Mouse (Mus musculus): ENCODE measurements around the gene Chl1. TPM values are rescaled to one million over a fixed set of nuclear protein-coding genes. Genes with fewer than 3 reads are reported as not detected.

Gene Chl1
- polyA plus RNA-seq, 1 experiment from 2014 or later: 0.97 TPM

DNA sequence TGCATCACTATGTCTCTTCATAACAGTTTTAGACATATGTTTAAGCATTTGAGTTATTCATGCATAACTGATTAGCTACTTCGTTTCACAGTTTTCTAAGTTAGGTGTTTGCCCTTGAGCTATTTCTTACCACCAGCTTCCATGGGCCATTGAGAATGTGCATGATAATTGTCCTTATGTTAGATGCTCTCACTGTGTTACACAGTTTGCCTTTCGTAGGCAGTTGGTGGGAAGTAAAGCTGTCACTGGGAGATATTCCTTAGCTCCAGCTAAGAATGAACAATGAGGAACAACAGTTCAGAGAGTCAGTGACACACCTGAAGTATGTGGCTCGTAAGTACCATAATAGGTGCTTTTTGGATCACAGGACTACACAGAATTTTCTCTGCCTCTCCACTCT lies 35.9 kb downstream of the Chl1 start:
- Histone ChIP-seq H3K9ac (replicated peaks) (no peak overlapping the region), H3K9me3 (no peaks in the 10 kb centered on the region), H3K4me1 (replicated peaks) (no peaks in the 10 kb centered on the region), H3K4me2 (no peak overlapping the region), H3K36me3 (no peaks in the 10 kb centered on the region), H3K4me3 (replicated peaks) (no peak overlapping the region), H3K27ac (no peak overlapping the region), H3K27me3 (no peaks in the 10 kb centered on the region)
- 73% methylated on average over 3 of the region's 3 CpGs for WGBS
- ATAC-seq (ENCODE audit: insufficient number of reproducible peaks, insufficient read depth, low FRiP score, low TSS enrichment, low read depth): no peak

DNA sequence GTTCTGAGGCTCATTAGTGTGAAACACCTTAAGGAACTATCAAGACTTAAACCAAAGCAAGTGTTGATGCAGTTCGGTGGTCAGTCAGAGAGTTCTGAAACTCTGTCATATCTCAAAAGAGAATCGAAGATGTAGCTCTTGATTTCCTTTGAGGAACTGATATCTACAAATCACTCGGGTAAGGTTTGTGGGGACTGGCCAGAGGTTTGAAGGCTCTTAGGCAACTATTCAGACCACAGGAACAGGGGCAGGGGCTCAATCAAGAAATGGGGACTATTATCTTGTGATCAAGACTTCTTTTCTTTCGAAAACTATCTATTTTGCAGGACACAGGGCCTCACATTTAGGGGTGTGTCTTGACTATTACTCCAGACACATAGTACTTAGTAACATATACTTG lies 39.5 kb downstream of the Chl1 start:
- 92% methylated on average over 4 of the region's 4 CpGs for WGBS
- Histone ChIP-seq H3K4me3 (replicated peaks) (no peak overlapping the region), H3K27ac (no peak overlapping the region), H3K4me1 (replicated peaks) (no peaks in the 10 kb centered on the region), H3K9me3 (0 out of 2 replicates have a peak, but pooled peaks cover 3% of the 10 kb centered on the region), H3K36me3 (no peaks in the 10 kb centered on the region), H3K27me3 (no peaks in the 10 kb centered on the region), H3K4me2 (no peak overlapping the region), H3K9ac (replicated peaks) (no peak overlapping the region)
- ATAC-seq (ENCODE audit: insufficient number of reproducible peaks, insufficient read depth, low FRiP score, low TSS enrichment, low read depth): no peak

DNA sequence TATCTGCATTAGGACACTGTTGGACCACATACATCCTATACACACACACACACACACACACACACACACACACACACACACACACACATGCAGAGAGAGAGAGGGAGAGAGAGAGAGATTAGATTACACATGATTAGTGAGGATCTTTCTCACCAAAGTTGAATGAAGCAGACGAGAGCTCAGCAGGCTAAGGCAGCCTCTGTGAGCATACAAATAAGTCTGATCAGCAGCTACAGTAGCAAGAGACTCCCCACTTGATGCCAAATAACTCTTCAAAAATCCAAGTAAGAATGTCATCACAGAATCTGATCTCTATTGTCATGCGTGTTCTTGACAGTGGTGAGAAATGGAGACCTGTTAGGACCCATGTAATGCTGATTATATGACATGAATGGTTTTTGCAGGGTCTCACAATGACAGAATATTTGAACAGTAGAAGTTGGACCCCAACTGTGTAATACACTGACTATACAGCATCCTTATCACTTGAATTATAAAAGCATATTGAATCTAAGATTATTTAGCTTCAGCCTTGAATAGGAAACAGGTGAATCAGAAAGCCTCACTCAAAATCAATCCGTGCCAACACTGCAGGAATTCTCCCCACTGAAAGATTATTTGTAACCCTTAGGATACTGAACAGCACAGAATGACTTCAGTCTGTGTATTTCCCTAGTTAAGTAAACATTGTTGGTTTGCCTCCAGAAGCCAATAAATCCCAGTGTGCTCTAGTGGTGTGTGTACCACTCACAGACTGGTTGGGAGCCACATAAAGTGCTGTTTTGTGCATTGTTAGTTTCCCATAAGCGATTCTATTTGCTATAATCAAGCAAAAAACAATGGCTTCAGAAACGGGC lies 47.9 kb downstream of the Chl1 start:
- H3K27me3 ChIP-seq: no peaks in the 10 kb centered on the region
- H3K9me3 ChIP-seq: no peaks in the 10 kb centered on the region
- ATAC-seq (ENCODE audit: insufficient number of reproducible peaks, insufficient read depth, low FRiP score, low TSS enrichment, low read depth): no peak
- 66% methylated on average over 5 of the region's 5 CpGs for WGBS
- no peak overlapping the region for H3K9ac ChIP-seq (replicated peaks)
- peaks cover 5% of the 10 kb centered on the region; the same call in 1 of the 2 replicates for H3K4me1 ChIP-seq (replicated peaks)
- no peak overlapping the region for H3K4me3 ChIP-seq (replicated peaks)
- no peak overlapping the region for H3K27ac ChIP-seq
- H3K36me3 ChIP-seq: no peaks in the 10 kb centered on the region
- no peak overlapping the region for H3K4me2 ChIP-seq

DNA sequence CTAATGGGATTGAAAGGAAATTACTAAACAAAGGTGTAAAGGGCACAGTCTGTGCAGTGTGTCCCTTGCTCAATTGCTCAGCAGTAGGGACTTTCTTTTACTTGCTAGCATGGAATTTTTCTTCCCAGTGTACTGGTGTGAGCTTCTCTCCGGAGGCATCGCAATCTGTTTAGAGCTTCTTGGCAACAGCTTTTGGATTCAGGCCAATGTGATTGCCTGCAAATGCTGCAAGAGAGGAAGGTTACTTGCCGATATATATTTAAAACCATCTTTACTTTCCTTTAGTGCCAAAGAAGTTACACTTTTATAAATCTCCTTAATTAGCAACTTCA lies 48.5 kb downstream of the Chl1 start:
- Histone ChIP-seq H3K4me2 (no peak overlapping the region), H3K27ac (no peak overlapping the region), H3K9me3 (no peaks in the 10 kb centered on the region), H3K9ac (replicated peaks) (no peak overlapping the region), H3K4me1 (replicated peaks) (peaks cover 5% of the 10 kb centered on the region; the same call in 1 of the 2 replicates), H3K4me3 (replicated peaks) (no peak overlapping the region), H3K27me3 (no peaks in the 10 kb centered on the region), H3K36me3 (no peaks in the 10 kb centered on the region)
- 63% methylated on average over 3 of the region's 3 CpGs for WGBS
- ATAC-seq (ENCODE audit: insufficient number of reproducible peaks, insufficient read depth, low FRiP score, low TSS enrichment, low read depth): no peak

DNA sequence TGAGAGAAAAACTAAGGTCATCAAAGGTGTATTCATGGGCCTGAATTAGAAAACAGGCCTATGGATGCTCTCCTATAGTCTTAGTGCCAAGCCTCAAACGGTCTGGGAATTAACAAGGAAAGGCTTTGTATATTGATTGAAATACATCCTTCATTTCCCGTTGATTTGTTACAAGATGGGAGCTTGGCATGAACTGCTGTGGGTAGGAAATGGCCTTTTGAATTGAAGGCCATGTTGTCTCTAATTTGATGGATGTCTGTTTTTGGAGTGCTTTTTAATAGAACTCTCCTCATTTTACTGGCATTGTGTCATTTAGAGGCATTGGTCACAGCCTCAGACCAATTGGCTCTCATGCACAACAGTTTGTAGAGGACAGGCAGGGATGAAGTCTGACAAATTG lies 49.0 kb downstream of the Chl1 start:
- Histone ChIP-seq H3K9me3 (no peaks in the 10 kb centered on the region), H3K27ac (no peak overlapping the region), H3K4me1 (replicated peaks) (peaks cover 5% of the 10 kb centered on the region; the same call in 1 of the 2 replicates), H3K4me2 (no peak overlapping the region), H3K9ac (replicated peaks) (no peak overlapping the region), H3K27me3 (no peaks in the 10 kb centered on the region), H3K4me3 (replicated peaks) (no peak overlapping the region), H3K36me3 (no peaks in the 10 kb centered on the region)
- no peak for ATAC-seq (ENCODE audit: insufficient number of reproducible peaks, insufficient read depth, low FRiP score, low TSS enrichment, low read depth)
- 73% methylated on average over 2 of the region's 2 CpGs for WGBS

DNA sequence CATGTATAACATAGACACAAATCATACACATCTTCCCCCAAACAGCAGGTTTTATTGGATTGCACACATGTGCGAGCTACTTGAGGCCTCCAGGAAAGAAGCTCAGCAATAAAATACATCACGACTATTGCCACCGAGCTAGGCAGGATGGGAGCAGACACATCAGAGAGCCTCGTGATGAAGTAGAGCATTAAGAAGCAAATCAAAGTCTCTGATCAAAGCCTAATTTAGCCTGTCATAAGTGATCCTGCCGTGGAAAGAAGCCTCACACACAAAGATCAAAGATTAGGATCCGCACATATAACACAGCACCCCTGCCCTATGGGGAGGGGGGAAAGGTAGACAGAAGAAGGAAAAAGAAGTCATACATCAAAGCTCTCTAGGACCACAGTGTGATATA lies 54.4 kb downstream of the Chl1 start:
- ATAC-seq (ENCODE audit: insufficient number of reproducible peaks, insufficient read depth, low FRiP score, low TSS enrichment, low read depth): no peak
- Histone ChIP-seq H3K4me3 (replicated peaks) (no peak overlapping the region), H3K36me3 (no peaks in the 10 kb centered on the region), H3K9me3 (no peaks in the 10 kb centered on the region), H3K27me3 (no peaks in the 10 kb centered on the region), H3K9ac (replicated peaks) (no peak overlapping the region), H3K27ac (no peak overlapping the region), H3K4me2 (no peak overlapping the region), H3K4me1 (replicated peaks) (no peaks in the 10 kb centered on the region; the same call in 1 of the 2 replicates)
- 25% methylated on average over 6 of the region's 6 CpGs for WGBS

DNA sequence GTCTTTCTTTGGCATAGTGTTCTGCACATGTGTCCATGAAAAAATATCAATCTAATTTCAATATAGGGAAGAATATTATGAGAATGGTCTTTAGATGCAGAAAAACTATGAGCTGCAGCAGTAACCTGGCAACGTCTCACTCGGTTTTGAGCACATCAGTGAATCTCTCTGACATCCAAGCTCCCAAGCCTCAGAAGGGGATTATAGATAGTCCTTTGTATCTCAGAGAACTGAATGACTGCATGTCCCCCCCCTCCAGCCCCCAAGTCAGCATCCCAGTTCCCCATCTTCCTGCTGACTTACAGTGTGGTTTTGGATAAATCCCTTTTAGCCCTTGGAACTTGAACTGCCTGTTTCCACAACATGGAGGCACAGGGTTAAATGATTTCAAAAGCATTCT lies 56.9 kb downstream of the Chl1 start:
- ATAC-seq (ENCODE audit: insufficient number of reproducible peaks, insufficient read depth, low FRiP score, low TSS enrichment, low read depth): no peak

DNA sequence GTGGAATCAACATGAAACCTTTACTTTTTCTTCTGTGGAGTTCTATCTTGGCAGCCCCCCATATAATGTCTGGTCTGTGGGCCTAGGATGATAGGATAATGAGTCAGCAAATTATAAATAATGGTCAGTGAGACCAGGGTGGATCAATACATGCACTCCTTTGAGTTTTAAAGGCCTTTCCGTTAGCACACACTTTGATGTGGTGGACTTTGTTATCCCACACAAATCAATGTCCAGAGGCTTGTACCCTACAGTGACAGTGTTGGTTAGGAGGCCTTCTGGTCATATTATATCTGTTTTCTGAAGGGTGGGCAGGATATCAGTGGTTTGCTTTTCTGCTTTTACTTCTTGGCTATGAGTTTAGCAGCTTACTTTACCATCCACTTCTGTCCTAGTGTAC lies 62.3 kb downstream of the Chl1 start:
- Histone ChIP-seq H3K4me2 (no peak overlapping the region), H3K27ac (no peak overlapping the region), H3K4me1 (replicated peaks) (no peaks in the 10 kb centered on the region), H3K4me3 (replicated peaks) (no peak overlapping the region), H3K9ac (replicated peaks) (no peak overlapping the region), H3K9me3 (no peaks in the 10 kb centered on the region), H3K27me3 (no peaks in the 10 kb centered on the region), H3K36me3 (no peaks in the 10 kb centered on the region)
- WGBS: 83% methylated on average over 1 of the region's 1 CpGs
- ATAC-seq (ENCODE audit: insufficient number of reproducible peaks, insufficient read depth, low FRiP score, low TSS enrichment, low read depth): no peak

More for the DNA sequence above, 56.9 kb downstream of the Chl1 start:
- Histone ChIP-seq H3K9me3 (no peaks in the 10 kb centered on the region), H3K9ac (replicated peaks) (no peak overlapping the region), H3K4me3 (replicated peaks) (no peak overlapping the region), H3K27ac (no peak overlapping the region), H3K4me1 (replicated peaks) (no peaks in the 10 kb centered on the region; the same call in 1 of the 2 replicates), H3K4me2 (no peak overlapping the region), H3K27me3 (no peaks in the 10 kb centered on the region), H3K36me3 (no peaks in the 10 kb centered on the region)
- 77% methylated on average over 2 of the region's 2 CpGs for WGBS

DNA sequence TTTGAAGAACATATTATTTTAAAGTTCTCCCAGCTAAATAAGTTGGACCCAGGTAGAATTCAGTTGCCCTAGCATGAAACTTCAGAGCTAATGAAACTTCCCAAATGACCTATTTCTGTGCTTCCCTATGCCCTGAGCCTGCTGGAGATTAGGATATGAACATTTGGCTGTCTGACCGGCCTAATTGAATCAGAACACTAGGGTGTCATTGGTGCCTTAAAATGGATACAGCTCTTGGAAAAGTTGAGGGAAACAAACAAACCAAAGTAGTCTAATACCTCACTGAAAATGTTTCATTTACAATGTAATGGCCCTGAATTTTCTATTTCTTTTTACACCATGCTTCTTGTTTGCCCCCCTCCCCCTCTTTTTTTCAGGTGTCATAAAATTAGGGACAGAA lies 73.8 kb downstream of the Chl1 start:
- no peak overlapping the region for H3K27ac ChIP-seq
- WGBS: 85% methylated on average over 1 of the region's 1 CpGs
- H3K4me2 ChIP-seq: no peak overlapping the region
- no peak overlapping the region for H3K4me3 ChIP-seq (replicated peaks)
- H3K27me3 ChIP-seq: no peaks in the 10 kb centered on the region
- no peaks in the 10 kb centered on the region for H3K36me3 ChIP-seq
- no peak overlapping the region for H3K9ac ChIP-seq (replicated peaks)
- no peak for ATAC-seq (ENCODE audit: insufficient number of reproducible peaks, insufficient read depth, low FRiP score, low TSS enrichment, low read depth)
- H3K9me3 ChIP-seq: no peaks in the 10 kb centered on the region
- no peaks in the 10 kb centered on the region for H3K4me1 ChIP-seq (replicated peaks)

DNA sequence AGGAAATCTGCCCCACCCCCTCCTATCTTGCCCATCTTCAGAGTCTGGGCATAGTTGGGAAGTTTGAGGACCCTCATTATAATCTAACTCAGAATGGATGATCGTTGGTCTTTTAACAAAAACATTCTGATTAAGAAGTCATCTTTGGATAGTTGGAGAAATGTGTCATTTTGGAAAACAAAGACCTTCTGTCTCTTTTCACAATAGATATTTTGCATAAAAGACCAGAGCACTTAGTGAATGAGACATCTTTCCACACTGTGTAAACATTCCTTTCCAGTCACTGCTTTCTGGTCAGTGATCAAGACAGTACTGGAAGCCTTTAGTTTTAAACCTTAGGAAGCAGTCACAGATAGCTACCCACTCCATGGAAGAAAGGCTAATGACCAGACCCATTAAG lies 75.3 kb downstream of the Chl1 start:
- H3K9ac ChIP-seq (replicated peaks): no peak overlapping the region
- H3K4me1 ChIP-seq (replicated peaks): no peaks in the 10 kb centered on the region
- H3K4me2 ChIP-seq: no peak overlapping the region
- H3K36me3 ChIP-seq: no peaks in the 10 kb centered on the region
- H3K27ac ChIP-seq: no peak overlapping the region
- H3K27me3 ChIP-seq: no peaks in the 10 kb centered on the region
- ATAC-seq (ENCODE audit: insufficient number of reproducible peaks, insufficient read depth, low FRiP score, low TSS enrichment, low read depth): no peak
- no peaks in the 10 kb centered on the region for H3K9me3 ChIP-seq
- no peak overlapping the region for H3K4me3 ChIP-seq (replicated peaks)
- 62% methylated on average over 1 of the region's 1 CpGs for WGBS

DNA sequence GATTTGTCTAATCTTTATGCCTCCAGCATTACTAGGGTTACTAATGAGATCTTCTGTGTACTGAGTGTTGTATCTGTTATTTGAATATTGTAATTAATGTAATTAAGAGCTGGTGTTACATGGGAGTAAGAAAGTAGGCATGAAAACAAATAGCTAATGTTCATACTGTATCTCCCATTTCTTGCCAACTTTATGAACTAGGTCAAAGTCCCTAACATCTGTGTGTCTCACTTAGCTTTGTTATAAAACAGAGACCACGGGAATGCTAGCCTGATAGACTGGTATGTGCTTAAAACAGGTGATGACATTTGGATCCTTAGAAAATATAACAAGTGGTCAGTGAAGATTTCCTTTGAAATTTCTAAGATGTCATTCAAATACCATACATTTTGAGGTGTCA lies 75.7 kb downstream of the Chl1 start:
- H3K27ac ChIP-seq: no peak overlapping the region
- no peaks in the 10 kb centered on the region for H3K9me3 ChIP-seq

DNA sequence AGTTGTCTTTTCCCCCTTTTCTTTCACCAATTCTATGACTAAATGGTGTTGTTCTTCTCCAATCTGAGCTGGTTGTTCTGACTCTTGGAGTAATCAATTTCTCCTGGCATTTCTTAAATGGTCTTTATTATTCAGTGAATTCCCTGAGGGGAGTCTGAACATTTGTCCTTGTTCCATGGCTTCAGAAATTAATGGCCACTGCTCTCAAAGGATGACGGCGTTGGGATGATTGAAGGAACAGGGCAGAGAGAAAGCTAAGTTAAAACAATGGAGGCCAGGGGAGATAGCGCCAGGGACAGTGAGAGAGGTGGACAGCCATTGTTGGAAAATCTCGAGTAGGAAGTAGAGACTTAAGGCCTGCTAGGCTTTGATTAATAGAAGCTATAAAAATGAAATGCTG lies 91.7 kb downstream of the Chl1 start:
- Histone ChIP-seq H3K4me1 (replicated peaks) (no peaks in the 10 kb centered on the region; the same call in 1 of the 2 replicates), H3K9ac (replicated peaks) (no peak overlapping the region), H3K9me3 (no peaks in the 10 kb centered on the region), H3K27me3 (no peaks in the 10 kb centered on the region), H3K4me3 (replicated peaks) (no peak overlapping the region), H3K27ac (no peak overlapping the region), H3K4me2 (no peak overlapping the region), H3K36me3 (no peaks in the 10 kb centered on the region)
- ATAC-seq (ENCODE audit: insufficient number of reproducible peaks, insufficient read depth, low FRiP score, low TSS enrichment, low read depth): no peak
- 61% methylated on average over 4 of the region's 4 CpGs for WGBS

More for the DNA sequence above, 75.7 kb downstream of the Chl1 start:
- Histone ChIP-seq H3K4me2 (no peak overlapping the region), H3K9ac (replicated peaks) (no peak overlapping the region), H3K36me3 (no peaks in the 10 kb centered on the region), H3K4me1 (replicated peaks) (no peaks in the 10 kb centered on the region), H3K27me3 (no peaks in the 10 kb centered on the region), H3K4me3 (replicated peaks) (no peak overlapping the region)
- 61% methylated on average over 1 of the region's 1 CpGs for WGBS
- ATAC-seq (ENCODE audit: insufficient number of reproducible peaks, insufficient read depth, low FRiP score, low TSS enrichment, low read depth): no peak
